Mouse (Mus musculus) urinary bladder, adult 2 months (tissue): ENCODE measurements at regions not wholly inside any gene's neighbourhood (a gene's known extent, or its start where the extent isn't known, plus 50 kb on each side); places are given as distances from the start of the nearest gene placed in this dataset.

Source experiments
- DNase-seq: peaks from one replicate; pipeline ENCODE4 v3.0.0; 2022; ENCODE audit warnings: low spot score

- DNase-seq, result no peak
Measured at GRCm38 (mm10) chr13:107904851-107905250, 139.4 kb upstream of the Smim15 start.

- DNase-seq, result no peak
Measured at GRCm38 (mm10) chr13:107904051-107904740, 140.1 kb upstream of the Smim15 start.

DNA sequence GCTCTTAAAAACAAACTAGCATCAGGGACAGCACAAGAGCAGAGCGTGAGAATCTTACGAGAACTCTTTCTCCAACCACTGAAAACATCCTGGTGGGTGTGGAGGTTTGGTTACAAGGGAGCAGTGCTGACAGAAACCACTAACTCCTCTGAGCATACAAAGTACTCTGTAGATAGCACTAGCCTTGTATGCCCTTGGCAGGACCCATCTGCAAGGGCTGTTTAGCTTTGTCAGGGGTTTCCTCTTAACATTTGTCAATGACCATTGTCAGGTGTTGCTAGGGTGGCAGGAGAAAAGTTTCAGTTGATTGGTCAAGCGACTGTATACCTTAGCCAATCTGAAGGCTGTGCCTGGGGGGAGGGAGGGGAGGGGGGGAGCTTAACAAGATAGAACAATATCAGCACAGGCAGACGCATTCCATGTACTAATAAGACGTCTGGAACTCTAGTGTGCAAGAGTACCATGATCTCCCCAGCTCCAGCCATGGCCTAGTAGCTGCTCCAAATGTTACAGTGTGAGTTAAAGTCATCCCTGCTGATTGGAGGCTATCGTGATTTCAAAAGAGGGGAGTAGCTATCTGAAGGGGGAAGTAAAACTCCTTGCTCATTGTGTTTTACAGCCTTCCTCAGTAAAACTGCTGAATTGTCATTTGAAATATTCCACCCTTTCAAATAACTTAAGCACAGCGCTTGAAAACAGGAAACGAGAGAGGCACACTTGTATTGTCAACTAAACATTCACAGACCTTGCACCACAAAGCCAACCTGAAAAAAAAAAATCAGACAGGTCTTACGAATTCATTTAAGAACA lies 140.9 kb upstream of the Smim15 start:
- no peak for DNase-seq

- no peak for DNase-seq
Measured at GRCm38 (mm10) chr13:107902800-107903149, 141.5 kb upstream of the Smim15 start.

DNA sequence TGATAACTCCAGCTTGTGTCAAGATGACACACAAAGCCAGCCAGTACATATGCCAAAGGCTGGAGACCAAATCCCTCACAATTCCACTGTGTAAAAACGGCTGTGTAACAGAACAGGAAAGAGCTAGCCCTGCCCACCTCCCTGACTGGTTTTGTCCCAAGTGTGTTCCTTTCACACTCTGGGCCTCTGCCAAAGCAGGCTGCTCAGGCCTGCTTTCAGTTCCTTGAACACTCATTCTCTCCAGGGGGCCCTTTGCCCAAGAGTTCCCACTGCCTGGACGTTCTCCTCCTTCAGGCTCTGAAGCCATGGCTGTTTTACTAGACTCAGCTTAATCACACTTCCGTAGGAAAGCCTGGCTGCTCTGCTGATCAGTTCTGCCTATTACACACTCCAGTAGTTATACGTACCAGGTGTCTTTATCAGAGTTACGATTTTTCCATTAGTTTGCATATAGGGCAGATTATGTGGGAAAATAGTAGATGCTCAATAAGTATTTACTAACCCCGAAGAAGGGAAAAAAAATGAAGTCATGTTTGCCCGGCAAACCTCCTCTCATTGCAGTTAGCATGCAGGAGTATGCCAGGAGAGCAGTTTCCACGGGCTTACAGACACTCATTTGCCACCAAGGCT lies 144.5 kb upstream of the Smim15 start:
- no peak for DNase-seq

- DNase-seq, result no peak
Measured at GRCm38 (mm10) chr13:107897646-107898045, 146.6 kb upstream of the Smim15 start.

- no peak for DNase-seq
Measured at GRCm38 (mm10) chr13:107897184-107897583, 147.1 kb upstream of the Smim15 start.

- no peak for DNase-seq
Measured at GRCm38 (mm10) chr13:107893581-107894183, 150.6 kb upstream of the Smim15 start.

- no peak for DNase-seq
Measured at GRCm38 (mm10) chr13:107893081-107893480, 151.2 kb upstream of the Smim15 start.

GRCm38 (mm10) chr13:107891946-107892345 lies 152.3 kb upstream of the Smim15 start:
- no peak for DNase-seq

- peak; percentile 67 for DNase-seq
Measured at GRCm38 (mm10) chr13:107890866-107891821, 153.1 kb upstream of the Smim15 start.

- peak; percentile 97 for DNase-seq
Measured at GRCm38 (mm10) chr13:107889985-107890865, 154.0 kb upstream of the Smim15 start.

GRCm38 (mm10) chr13:107889588-107889984 lies 154.7 kb upstream of the Smim15 start:
- no peak for DNase-seq

- peak; percentile 76 for DNase-seq
Measured at GRCm38 (mm10) chr13:107888571-107889451, 155.4 kb upstream of the Smim15 start.

DNA sequence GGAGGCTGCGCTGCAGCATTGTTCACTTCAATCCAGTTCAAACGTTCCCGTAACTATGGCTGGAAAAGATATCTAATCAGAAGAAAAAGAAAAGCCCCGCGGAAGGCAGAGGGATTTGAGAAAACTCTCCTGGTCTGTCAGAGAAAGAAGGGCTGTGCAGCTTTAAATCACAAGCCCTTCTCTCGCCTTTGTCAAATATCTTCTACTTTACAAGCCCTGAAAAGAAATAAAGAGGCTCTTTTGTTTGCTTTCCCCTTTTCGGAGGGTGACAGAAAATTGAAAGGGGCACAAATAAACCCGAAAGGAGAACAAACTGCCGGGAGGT lies 156.1 kb upstream of the Smim15 start:
- DNase-seq, result no peak

DNA sequence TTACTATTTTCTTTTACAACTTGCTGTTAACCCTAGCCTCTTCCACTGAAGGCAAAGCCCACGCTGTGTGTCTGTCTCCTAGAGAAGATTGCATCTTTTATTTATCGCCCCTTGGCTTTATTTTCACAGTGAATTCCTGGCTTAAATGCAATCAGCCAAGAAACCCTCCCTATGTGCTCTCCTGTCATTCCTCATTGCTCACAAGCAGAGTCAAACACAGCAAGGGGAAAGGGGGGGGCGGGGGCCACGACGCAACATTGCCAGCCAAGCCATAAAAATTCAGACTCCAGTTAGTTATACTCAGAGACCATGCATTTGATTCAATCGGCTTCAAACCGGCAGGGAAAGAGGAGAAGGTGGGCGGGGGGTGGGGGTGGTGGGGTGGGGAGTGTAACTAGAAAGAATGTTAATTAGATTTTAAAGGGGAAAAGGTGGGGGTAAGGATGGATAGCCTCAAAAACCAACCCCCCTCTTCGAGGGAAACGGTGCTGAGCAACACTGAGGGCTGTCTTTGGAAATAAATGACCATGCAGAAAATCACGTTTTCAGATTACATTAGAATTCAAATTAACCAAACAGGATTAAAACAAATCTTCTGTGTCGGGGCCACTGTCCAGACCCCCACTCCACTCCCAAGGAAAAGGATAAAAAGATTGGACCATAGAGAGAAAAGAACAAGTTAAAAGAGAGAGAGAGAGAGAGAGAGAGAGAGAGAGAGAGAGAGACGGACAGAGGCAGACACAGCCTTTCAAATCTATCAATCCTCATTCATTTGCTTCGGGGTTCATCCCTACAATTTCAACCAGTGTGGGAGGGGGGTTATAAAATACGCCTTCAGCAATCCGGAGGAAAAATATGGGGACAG lies 156.6 kb upstream of the Smim15 start:
- no peak for DNase-seq

DNA sequence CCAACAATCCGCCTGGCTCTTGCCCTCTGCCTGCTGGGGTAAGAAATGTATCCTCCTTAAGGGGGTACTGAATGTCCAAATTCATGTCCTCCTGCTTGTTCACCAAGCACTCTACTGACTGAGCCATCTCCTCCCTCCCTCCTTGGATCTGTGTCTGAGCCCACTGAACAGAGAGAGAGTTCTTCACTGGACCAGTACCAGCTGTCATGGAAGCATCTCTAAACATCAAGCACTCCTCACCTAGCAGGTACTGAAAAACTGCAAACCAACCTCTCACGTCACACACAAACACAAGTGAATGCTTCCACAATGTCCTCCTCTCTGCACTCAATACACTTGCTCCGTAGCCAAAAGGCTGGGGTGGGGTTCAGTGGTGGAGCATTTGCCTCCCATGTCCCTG lies 159.4 kb upstream of the Smim15 start:
- DNase-seq, result no peak

DNA sequence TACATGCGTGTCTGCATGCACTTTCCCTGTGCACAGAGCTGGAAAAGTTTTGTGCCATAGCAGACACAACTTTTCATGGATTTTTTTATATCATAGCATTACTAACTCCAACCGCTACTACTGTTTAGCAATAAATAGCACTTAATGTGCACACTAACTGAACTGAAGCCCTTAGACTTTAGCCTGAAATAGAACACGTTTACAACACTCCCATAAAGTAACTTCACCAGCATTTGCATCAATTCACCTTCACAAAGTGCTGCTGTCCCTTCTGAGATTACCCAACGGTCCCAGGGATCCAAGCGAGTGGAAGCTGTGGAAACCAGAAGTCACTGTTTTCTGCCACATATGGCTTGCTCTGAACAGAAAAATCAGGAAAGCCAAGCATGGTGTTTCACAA lies 161.9 kb upstream of the Smim15 start:
- no peak for DNase-seq
